Mouse (Mus musculus) intestine, embryonic 14.5 days (tissue): ENCODE measurements around the gene Slc22a23. TPM values are rescaled to one million over a fixed set of nuclear protein-coding genes. Genes with fewer than 3 reads are reported as not detected.

Experiments
- ATAC-seq: fragments of 200-750 bp; cut with Nextera tagmentation; replicated peaks from 2 replicates; pipeline ENCODE4 v1.8.0; 2017; ENCODE audit warnings: low read depth, moderate number of reproducible peaks, moderate TSS enrichment, moderate library complexity; ENCODE audit not compliant: low FRiP score, low TSS enrichment
- DNase-seq: peaks from one replicate; pipeline ENCODE4 v3.0.0-alpha.2; 2018; ENCODE audit warnings: low spot score
- H3K27ac ChIP-seq: fragments of 300-500 bp; sonication (generic); 2 replicates; pipeline ENCODE4 v1.5.1; 2014; ENCODE audit warnings: low read depth, mild to moderate bottlenecking, control low read depth
- H3K27me3 ChIP-seq: fragments of 300-500 bp; sonication (generic); replicated peaks from 2 replicates; pipeline ENCODE4 v1.6.1; 2014; ENCODE audit warnings: low read length, control low read depth; ENCODE audit not compliant: control insufficient read depth, insufficient read depth
- H3K36me3 ChIP-seq: fragments of 300-500 bp; sonication (generic); 2 replicates; pipeline ENCODE4 v1.6.1; 2014; ENCODE audit warnings: low read length, control low read depth; ENCODE audit not compliant: control insufficient read depth, insufficient read depth
- H3K4me1 ChIP-seq: fragments of 300-500 bp; sonication (generic); replicated peaks from 2 replicates; pipeline ENCODE4 v1.6.1; 2014; ENCODE audit warnings: low read length, control low read depth, mixed read lengths; ENCODE audit not compliant: control insufficient read depth, insufficient read depth
- H3K4me2 ChIP-seq: fragments of 300-500 bp; sonication (generic); 2 replicates; pipeline ENCODE4 v1.6.1; 2014; ENCODE audit warnings: low read length
- H3K4me3 ChIP-seq: fragments of 300-500 bp; sonication (generic); 2 replicates; pipeline ENCODE4 v1.5.1; 2014; ENCODE audit warnings: low read depth, low read length, control low read depth, mixed read lengths
- H3K9ac ChIP-seq: fragments of 300-500 bp; sonication (generic); 2 replicates; pipeline ENCODE4 v1.6.1; 2014; ENCODE audit warnings: mild to moderate bottlenecking, low read length
- H3K9me3 ChIP-seq: fragments of 300-500 bp; sonication (generic); 2 replicates; pipeline ENCODE4 v1.6.1; 2016; ENCODE audit warnings: low read length, control low read depth; ENCODE audit not compliant: control insufficient read depth
- WGBS: fragments of 180-500 bp; shearing (Covaris S2); extraction: QIAGEN DNeasy Blood & Tissue Kit; methylation state at CpG from one replicate; pipeline ENCODE4 v1.1.7; 2014; 5-methylcytosine and 5-hydroxymethylcytosine counted together
- polyA plus RNA-seq: library from polyadenylated mRNA; unstranded; fragments of >200 nt; fragmentation: Nextera tagmentation; extraction: Ambion mirVana; gene quantifications from 2 replicates; pipeline ENCODE4 v1.2.1, GENCODE M21; 2014

Slc22a23 gene
- polyA plus RNA-seq, 1 experiment from 2014 or later: 4.0 TPM

GRCm38 (mm10) chr13:34371951-34372869, 27.2 kb upstream of the Slc22a23 start:
- H3K27me3 ChIP-seq: no peaks in the 10 kb centered on the region
- H3K4me1 ChIP-seq: no peaks in the 10 kb centered on the region
- WGBS: 86% methylated on average over 6 of the region's 6 CpGs
- no peak overlapping the region for H3K9ac ChIP-seq
- no peaks in the 10 kb centered on the region for H3K9me3 ChIP-seq
- no peaks in the 10 kb centered on the region for H3K36me3 ChIP-seq
- H3K4me3 ChIP-seq: no peak overlapping the region
- no peak for ATAC-seq
- DNase-seq: no peak
- H3K4me2 ChIP-seq: no peak overlapping the region
- no peak overlapping the region for H3K27ac ChIP-seq

- no peak overlapping the region for H3K4me3 ChIP-seq
- H3K4me1 ChIP-seq: no peaks in the 10 kb centered on the region
- H3K4me2 ChIP-seq: no peak overlapping the region
- H3K27ac ChIP-seq: no peak overlapping the region
- H3K9ac ChIP-seq: no peak overlapping the region
- DNase-seq (no peak), ATAC-seq (no peak)
- 83% methylated on average over 4 of the region's 4 CpGs for WGBS
- H3K36me3 ChIP-seq: no peaks in the 10 kb centered on the region
- no peaks in the 10 kb centered on the region for H3K9me3 ChIP-seq
- H3K27me3 ChIP-seq: no peaks in the 10 kb centered on the region
These were observed 25.4 kb upstream of the Slc22a23 start for GRCm38 (mm10) chr13:34370281-34370825.

DNA sequence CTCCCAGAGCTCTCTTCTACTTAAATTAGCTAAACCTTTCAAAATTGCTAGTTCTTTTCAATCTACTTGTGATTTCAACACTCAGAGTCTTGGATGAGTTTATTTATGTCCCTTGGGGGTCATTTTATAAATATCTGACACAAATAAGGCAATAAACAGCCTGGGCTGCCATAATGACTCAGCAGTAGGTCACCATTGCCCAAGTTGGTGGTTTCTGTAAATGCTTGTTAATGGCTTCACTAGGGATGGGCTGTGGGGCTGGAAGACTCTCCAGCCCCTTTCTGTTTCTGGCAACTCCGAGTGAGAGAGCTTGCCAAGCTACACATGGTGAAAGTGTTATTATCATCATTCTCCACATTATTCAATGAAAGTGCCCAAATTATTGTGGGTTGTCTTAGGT, 20.2 kb upstream of the Slc22a23 start:
- H3K27ac ChIP-seq: no peak overlapping the region
- 65% methylated on average over 1 of the region's 1 CpGs for WGBS
- H3K4me3 ChIP-seq: no peak overlapping the region
- H3K9me3 ChIP-seq: no peaks in the 10 kb centered on the region
- DNase-seq (no peak), ATAC-seq (no peak)
- no peak overlapping the region for H3K9ac ChIP-seq
- no peak overlapping the region for H3K4me2 ChIP-seq
- no peaks in the 10 kb centered on the region for H3K27me3 ChIP-seq
- H3K36me3 ChIP-seq: no peaks in the 10 kb centered on the region
- H3K4me1 ChIP-seq: no peaks in the 10 kb centered on the region

DNA sequence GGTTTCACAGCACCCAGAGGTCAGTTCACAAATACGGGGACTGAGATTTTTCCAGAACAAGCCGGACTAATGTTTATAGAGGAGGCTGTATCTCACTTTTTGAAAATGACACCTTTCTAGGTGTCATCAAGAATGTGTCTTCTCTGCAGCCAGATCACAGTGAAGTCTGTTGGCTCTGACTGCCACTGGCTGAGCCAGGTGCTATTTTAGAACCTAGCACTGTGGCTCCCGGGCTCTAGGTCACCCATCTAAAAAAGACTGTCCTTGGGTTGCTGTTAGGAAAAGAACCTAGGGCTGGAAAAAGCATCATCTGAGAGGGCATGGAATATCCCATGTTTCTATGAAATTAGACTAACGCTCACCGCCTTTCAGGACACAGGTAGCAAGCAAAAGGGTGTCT, 10.7 kb upstream of the Slc22a23 start:
- ATAC-seq (no peak), DNase-seq (no peak)
- Histone ChIP-seq H3K27ac (no peak overlapping the region), H3K36me3 (no peaks in the 10 kb centered on the region), H3K27me3 (no peaks in the 10 kb centered on the region), H3K9me3 (no peaks in the 10 kb centered on the region), H3K4me1 (no peaks in the 10 kb centered on the region), H3K4me2 (no peak overlapping the region), H3K9ac (no peak overlapping the region), H3K4me3 (no peak overlapping the region)
- WGBS: 91% methylated on average over 5 of the region's 5 CpGs

DNA sequence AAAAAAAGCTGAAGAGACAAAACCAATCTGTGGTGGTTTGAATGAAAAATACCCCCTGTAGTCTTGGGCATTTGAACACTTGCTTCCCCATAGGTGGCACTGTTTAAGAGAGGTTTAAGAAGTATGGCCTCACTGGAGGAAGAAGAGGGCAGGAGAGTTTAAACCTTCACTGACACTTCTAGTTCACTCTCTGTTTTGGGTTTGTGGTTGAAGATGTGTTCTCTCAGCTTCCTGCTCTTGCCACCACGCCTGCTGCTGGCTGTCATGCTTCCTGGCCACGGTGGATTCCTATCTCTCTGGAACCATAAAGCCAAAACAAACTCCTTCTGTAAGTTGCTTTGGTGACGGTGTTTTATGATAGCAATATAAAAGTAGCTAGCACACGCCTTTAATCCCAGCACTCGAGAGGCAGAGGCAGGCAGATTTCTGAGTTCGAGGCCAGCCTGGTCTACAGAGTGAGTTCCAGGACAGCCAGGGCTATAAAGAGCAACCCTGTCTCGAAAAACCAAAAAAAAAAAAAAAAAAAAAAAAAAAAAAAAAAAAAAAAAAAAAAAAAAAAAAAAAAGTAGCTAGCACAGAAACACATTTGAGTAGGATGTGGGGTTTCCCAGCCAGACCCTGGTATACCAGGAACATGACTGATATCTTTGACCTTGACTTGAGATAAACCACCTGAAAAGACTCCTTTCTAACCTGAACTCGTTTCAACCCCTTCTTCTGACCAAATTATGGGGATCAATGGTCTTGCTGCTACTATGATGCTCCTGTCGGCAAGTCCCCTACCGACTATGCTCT, 10.0 kb upstream of the Slc22a23 start:
- ATAC-seq: no peak

DNA sequence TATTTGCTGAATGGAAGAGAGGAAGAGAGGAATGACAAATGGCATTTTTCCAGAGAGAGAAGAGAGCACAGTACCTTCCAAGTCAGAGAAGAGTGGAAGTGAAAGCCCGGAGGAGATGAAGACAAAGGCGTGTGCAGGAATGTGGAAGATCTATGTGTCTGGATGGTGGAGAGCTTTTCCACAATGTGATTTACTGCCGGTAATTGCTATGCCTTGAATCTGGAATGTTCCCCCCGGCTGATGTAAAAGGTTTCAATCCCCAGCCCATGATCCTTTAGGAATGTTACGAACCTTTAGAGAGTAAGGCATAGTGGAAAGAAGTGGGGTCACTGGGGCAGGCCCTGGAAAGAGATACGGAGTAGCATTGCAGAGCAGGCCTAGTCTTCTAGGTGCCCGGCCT, 8.3 kb upstream of the Slc22a23 start:
- DNase-seq (no peak), ATAC-seq (no peak)
- Histone ChIP-seq H3K36me3 (no peaks in the 10 kb centered on the region), H3K4me3 (no peak overlapping the region), H3K4me2 (no peak overlapping the region), H3K27ac (no peak overlapping the region), H3K9ac (no peak overlapping the region), H3K27me3 (no peaks in the 10 kb centered on the region), H3K9me3 (no peaks in the 10 kb centered on the region), H3K4me1 (no peaks in the 10 kb centered on the region)
- WGBS: 53% methylated on average over 7 of the region's 7 CpGs

More for the DNA sequence above, 10.0 kb upstream of the Slc22a23 start:
- Histone ChIP-seq H3K9me3 (no peaks in the 10 kb centered on the region), H3K36me3 (no peaks in the 10 kb centered on the region), H3K27ac (no peak overlapping the region), H3K9ac (no peak overlapping the region), H3K4me2 (no peak overlapping the region), H3K4me3 (no peak overlapping the region), H3K27me3 (no peaks in the 10 kb centered on the region), H3K4me1 (no peaks in the 10 kb centered on the region)
- DNase-seq: no peak
- 77% methylated on average over 10 of the region's 10 CpGs for WGBS

GRCm38 (mm10) chr13:34351437-34351836, 6.5 kb upstream of the Slc22a23 start:
- H3K36me3 ChIP-seq: no peaks in the 10 kb centered on the region
- H3K9me3 ChIP-seq: no peaks in the 10 kb centered on the region
- ATAC-seq (no peak), DNase-seq (no peak)
- H3K4me1 ChIP-seq: no peaks in the 10 kb centered on the region; the same call in 1 of the 2 replicates
- H3K27ac ChIP-seq: no peak overlapping the region
- H3K4me3 ChIP-seq: no peak overlapping the region
- H3K4me2 ChIP-seq: no peak overlapping the region
- no peak overlapping the region for H3K9ac ChIP-seq
- peaks cover 8% of the 10 kb centered on the region; the same call in 1 of the 2 replicates for H3K27me3 ChIP-seq

GRCm38 (mm10) chr13:34347960-34348889, 3.2 kb upstream of the Slc22a23 start:
- no peak overlapping the region for H3K4me2 ChIP-seq
- 42% methylated on average over 7 of the region's 7 CpGs for WGBS
- no peaks in the 10 kb centered on the region for H3K36me3 ChIP-seq
- peaks cover 30% of the 10 kb centered on the region for H3K27me3 ChIP-seq
- H3K27ac ChIP-seq: no peak overlapping the region
- ATAC-seq: no peak
- H3K4me3 ChIP-seq: no peak overlapping the region
- H3K9ac ChIP-seq: no peak overlapping the region
- H3K9me3 ChIP-seq: no peaks in the 10 kb centered on the region
- DNase-seq: no peak
- H3K4me1 ChIP-seq: peaks cover 8% of the 10 kb centered on the region; the same call in 1 of the 2 replicates
